Mouse (Mus musculus) megakaryocyte progenitor cell, adult 5-6 weeks (primary cell): ENCODE measurements around the gene Ttc21a. TPM values are rescaled to one million over a fixed set of nuclear protein-coding genes. Genes with fewer than 3 reads are reported as not detected.
"Not testable (repeated sequence)": the region's sequence is repeated elsewhere in the genome, so short reads cannot be mapped to it uniquely, and the experiment has no call there.

ENCODE experiments used
- ATAC-seq: replicated peaks from 2 replicates; pipeline ENCODE4 v1.8.0; 2016; ENCODE audit warnings: mild to moderate bottlenecking, moderate TSS enrichment, inconsistent platforms; ENCODE audit not compliant: poor library complexity
- total RNA-seq, 2 experiments: library from RNA; stranded (forward) in 1 of 2; stranded (reverse) in 1 of 2; fragments of 157-497, 149-512 nt in 1 of 2; fragments of 200-1000 nt in 1 of 2; gene quantifications; 2 replicates each; pipeline versions ENCODE4 v1.2.3 to v1.2.4; 2015 to 2017

Gene Ttc21a
- total RNA-seq, 2 experiments from 2014 or later: 2.3 to 5.7 TPM

DNA sequence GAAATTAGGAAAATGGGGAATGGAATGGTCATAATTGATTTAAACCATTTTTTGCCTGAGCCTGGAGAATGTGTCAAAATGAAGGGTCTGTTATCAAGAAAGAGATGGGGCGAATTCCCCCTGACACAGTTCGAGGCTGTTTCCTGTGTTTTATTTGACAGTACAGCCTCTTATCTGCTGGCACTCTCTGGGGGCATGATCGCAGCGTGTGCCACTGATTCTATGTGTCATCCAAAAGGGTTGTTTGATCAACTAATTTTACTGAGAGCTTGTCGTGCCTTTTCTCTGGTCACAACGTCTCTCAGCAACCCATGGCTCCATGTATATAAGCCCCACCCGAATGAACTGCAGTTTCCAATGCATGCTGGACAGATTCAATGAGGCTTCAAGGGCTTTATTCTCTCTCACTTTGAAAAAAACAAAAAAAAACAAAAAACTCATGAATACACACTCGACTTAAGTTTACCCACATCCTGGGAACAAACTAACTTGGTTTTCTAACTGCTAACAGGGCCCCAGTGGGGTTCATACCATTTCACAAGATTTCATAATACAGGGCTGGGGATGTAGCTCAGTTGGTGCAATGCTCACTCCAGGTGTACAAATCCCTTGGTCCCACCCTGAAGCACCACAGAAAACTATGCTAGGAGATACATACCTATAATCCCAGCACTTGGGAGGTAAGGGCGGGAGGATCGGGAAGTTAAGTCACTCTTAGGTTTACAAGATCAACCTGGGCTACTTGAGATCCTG lies 55.9 kb downstream of the Ttc21a start:
- peak; percentile 70 for ATAC-seq

DNA sequence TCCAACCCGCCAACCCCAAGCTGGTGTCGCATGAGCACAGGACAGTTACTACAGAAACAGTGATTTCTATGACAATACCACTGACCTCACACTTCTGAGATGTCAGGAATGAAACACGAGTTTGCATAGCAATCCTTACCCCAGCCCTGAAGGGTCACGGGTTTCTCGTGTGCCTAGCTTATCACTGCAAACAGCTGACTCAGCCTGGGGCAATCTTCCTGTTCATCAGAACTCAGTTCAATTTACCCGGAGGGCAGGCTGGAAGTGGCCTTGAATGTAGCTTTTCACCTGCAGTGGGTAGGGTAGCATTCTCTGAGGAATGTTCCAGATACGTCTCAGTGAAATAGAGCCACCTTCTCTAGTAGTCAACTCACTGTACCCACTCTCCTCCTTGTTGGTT lies 56.8 kb downstream of the Ttc21a start:
- ATAC-seq: peak; percentile 43

DNA sequence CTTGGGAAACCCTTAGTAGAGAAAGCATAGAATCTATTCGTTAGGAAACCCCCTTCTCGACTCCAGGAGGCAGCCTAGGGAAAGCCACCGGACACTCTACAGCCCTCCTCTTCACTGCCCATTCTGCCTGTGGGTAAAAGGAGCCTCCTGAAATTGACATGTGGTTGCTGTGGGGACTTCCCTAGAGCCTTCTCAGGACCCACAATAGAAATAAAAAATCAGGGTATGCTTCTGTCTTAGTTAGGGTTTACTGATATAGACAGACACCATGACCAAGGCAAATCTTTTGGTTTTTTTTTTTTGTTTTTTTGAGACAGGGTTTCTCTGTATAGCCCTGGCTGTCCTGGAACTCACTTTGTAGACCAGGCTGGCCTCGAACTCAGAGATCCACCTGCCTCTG lies 58.7 kb downstream of the Ttc21a start:
- ATAC-seq: no peak

DNA sequence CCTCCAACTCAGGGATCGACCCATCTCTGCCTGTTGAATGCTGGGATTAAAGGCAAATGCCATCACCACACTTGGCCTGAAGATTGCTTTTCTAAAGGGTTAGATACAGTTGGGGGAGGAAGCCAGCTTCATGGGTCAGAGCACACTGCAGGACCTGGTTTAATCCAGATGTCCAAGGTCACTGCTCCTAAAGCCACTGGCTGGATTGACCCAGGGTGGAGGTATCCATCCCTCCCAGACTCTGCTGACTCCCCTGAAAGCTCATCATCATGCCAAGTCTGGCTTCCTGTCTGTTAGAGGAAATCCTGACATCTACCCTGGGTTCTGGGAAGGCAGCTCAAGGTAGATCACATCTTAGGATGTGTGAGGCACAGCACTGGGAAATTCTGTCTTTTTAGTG lies 61.4 kb downstream of the Ttc21a start:
- ATAC-seq: no peak

DNA sequence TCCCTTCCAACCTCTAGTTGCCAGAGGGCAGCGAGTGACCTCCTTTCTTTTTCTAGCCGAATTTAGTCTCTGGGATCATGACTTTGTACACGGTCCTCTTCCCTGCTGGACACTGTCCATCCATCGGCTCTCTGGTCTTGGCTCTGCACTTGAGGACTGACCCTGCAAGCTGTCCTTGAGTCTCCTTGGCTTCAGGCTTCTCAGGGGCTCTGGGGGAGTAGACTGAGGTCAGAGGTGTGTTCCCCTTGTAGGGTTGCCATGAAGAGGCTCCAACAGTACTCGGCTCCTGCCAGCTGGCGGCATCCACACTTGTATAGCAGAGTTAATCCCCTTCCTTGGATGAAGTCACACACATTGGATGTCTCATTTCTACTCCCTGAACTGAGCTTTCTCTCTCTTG lies 62.2 kb downstream of the Ttc21a start:
- ATAC-seq: no peak

DNA sequence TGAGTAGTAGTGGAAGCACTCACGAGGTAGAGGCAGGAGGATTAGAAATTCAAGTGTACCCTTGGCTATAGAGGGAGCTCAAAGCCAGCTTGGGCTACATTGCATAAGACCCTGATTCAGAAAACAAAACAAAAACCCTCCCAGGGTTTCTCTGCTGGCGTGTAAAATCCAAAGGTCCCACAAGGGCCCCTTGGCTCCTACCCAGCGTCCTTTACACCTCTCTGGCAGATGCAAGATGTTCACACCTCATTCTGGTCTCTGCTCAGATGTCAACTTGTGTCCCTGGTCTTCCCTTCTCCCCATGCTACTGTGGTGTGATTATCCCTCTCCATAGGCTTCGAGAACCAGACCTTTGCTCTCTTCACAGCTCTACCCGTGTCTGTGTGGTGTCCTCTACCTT lies 63.4 kb downstream of the Ttc21a start:
- no peak for ATAC-seq

DNA sequence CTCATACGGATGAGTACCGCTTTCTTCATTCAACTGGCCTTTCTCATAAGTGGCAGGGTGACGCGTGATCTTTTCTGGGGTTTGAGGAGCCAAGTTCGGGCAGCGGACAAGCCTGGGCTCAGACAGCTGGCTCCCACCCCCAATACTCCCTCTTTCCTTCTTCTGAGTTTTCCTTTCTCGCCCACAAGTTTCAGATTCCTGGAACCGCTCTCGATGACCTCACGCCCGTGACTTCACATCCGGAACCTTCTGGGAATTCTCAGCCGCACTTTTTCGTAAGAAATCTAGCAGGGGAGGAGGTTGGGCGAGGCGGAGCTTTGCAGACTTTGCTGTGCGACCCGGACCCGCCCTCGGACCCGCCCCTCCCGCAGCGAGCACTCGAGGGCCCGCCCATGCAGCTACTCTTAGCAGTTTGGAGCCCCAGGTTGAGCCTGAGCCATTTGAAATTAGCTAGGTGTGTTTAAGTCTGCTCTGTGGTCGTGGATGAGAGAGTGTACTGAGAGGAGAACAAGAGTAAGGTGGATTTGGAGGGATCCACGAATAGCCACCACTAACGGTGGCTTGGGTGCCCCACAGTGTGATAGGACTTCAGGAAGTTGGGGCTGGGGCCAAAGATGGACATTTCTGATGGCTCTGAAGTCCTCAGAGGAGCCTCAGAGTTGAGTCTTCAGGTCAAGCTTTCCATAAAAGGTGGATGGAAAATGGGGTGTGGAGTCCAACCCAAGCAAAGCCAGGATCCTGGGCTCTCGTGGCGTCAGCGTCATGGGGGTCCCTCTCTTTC lies 64.7 kb downstream of the Ttc21a start:
- peak; percentile 95 for ATAC-seq

DNA sequence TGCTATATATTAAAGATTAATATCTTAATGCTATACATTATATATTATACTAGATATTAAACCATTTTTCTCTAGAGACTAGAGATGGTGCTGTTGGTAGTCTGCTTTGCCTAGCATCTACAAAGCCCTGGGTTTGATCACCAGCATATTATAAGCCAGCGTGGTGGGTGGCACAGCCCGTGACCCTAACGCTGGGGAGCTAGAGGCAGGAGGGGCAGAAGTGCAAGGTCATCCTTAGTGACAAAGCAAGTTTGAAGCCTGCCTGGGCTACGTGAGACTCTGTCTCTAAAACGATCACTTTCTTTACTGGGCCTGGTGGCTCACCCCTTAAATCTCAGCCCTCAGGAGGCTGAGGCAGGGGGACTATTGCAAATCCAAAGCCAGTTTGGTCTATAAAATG lies 65.5 kb downstream of the Ttc21a start:
- ATAC-seq: no peak

DNA sequence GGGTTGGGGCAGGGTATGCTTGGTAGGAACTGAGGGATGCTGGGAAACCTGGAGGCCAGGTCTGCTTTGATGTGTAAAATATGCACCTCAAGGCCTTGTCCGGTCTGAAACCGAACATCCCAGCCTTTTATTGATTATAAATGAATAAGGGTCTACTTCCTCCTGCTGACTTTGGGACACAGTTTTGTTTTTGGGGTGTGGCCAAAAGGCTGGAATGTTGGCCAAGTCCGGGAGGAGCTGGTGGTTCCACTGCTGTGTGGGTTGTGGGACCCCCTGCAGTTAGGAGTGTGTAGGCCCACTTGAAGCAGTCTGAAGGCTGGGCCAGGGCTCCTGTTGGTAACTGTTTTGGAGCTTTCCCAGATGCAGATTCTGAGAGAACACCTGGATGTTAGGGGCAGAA lies 68.5 kb downstream of the Ttc21a start:
- ATAC-seq: no peak

DNA sequence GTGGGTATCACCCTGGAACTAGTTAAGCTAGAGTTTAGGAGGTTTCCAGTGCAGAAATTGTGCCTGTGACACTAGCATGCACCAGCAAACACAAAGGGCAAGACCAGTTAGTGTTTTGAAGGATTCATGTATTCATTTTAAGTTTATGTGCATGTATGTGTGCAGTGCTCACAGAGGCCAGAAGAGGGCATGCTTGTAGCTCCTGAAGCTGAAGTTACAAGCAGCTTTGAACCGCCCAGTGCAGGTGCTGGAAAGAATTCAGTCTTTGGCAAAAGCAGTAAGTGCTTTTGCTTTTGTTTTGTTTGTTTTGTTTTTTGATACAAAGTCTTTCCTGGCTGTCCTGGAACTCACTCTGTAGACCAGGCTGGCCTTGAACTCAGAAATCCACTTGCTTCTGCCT lies 70.4 kb downstream of the Ttc21a start:
- ATAC-seq: no peak

DNA sequence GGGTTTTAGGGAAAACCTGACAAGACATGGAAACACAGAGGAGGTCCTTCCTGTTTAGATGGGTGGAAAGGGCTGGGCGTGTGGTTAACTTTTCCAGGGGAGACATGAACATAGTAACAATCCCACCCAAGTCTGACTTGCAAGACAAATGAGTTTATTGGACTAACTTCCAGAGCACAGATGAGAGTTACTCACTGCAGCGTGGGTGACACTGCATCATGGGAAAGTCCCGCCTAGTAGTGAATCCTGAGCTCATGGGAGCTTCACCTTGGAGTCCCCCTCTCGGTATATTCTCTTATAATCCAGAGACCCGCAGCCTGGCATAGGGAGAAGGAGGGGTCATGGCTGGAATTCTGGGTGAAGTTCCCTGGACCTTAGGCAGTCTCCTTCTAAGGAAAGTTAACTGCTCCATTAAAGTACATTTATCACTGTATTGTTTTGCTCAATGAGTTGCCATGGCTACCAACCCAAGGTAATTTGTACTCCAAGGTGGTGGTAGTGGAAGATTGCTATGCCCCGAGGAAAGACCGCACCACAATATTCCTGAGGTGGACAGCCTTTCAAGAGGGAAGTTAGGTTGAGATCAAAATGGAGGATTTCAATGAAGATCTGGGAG lies 71.9 kb downstream of the Ttc21a start:
- ATAC-seq: no peak

DNA sequence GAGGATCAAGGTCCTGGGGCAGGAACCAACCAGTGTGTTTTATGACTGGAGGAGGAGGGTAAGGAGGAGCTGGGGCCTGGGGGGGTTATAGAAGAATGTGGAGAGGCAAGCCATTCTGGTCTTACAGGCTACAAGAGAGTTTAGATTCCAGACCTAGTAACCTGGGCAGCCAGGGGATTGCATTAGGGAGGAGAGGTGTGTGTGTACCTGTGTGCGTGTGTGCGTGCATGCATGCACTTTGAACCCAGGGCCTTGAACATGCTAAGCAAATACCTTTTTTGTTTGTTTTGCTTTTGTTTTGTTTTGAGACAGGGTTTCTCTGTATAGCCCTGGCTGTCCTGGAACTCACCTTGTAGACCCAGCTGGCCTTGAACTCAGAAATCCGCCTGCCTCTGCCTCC lies 72.5 kb downstream of the Ttc21a start:
- ATAC-seq: no peak

DNA sequence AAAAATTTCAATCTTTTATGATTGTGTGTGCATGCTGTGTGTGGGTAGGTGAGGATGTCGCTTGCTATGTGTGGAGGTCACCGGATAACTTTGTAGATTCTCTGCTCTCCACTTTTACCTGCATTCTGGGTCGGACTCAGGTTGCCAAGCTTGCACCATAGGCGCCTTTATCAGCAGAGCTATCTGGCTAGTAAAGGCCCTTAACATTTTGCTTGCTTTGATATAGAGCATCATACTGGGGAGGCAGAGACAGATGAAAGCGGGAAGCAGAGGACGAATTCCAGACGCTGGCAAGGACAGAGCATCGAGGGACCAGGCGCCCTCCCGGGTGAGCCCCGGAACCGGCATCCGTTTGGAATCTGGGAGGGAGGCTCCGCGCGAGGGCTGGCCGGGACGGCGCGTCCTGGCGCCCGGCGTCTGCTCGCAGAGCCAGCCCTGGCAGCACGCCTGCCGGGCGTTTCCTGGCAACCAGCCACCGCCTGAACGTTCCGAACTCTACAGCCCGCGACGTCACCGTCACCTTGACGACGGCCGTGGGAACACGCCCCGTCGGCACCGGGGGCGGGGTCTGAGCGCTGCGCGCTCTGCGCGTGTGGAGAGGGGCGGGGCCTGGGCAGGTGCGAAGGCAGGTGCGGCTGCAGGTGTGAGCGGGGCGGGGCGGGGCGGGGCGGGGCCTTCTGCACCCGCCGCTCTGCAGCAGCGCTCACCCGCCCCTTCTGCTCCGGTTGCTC lies 73.5 kb downstream of the Ttc21a start:
- ATAC-seq: peak; percentile 93

DNA sequence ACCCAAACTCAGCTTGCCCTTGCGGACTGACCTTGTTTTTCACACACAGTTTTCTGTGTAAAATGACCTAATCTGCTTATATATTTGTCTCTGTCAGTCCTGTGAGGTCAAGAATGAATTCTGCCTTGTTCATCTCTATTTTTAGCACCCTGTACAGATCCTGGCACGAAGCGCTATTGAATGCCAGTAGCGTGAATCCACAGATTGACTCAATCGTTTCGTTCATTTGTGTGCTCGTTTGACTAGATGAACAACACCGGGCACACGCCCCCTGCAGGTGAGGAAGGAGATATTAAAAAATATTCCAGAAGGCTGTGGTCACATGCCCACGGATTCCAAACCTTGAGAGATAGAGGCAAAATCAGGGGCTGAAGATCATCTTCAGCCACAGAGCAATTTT lies 74.1 kb downstream of the Ttc21a start:
- ATAC-seq: peak; percentile 54

DNA sequence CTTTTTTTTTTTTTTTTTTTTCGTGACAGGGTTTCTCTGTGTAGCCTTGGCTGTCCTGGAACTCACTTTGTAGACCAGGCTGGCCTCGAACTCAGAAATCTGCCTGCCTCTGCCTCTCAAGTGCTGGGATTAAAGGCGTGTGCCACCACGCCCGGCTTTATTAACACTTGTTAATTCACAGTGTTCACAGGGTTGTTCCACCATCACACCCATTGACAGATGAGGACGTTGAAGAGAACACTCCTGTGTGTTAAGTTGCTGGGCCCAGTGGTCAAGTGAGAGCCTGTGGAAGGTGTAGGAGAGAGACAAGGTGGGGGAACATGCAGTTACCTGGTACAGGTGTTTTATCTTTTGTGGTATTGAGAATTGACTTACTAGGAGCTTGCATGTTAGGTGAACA lies 74.8 kb downstream of the Ttc21a start:
- ATAC-seq: not testable (repeated sequence)

DNA sequence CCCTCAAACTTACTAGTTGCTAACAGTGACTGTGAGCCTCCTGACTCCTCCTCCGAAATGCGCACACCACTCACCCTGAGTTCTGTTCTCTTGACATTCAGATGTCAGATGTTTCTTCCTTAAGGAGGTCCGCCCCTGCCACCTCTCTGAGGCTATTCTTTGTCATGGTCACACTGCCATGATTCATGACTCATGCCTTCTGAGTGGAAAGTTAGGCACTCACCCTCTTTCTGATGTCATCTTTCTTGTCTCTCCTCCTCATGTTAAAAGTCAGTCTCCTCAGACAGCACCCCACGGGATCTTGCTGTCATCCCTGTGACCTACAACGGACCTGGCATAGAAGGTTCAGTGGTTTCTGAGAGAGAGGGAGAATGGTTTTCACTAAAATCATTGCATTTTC lies 75.4 kb downstream of the Ttc21a start:
- ATAC-seq: no peak

DNA sequence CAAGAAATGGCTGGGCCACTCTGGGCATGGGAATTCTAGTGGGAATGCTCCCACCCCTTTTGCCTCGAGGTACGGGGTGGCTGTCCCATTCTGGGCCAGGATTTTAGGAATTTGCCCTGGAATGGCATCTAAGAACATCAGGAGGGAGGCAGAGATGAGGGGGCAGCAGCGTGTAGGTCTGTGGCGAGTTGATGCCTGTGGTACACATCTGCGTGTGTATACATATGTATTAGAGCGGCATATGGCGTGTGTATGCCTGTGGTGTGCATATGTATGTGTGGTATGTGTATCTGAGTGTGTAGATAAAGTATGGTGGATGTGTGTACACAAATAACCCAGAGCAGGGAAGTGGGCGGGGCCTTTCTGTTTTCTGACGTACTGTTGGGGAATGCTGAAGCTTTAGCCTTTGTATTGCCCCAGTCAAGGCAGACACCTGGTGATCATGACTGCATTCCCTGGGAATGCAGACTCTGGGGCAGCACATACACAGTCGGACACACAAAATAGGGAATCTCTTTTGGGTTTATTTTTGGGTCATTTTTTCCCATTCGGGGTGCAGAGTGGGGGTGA lies 75.9 kb downstream of the Ttc21a start:
- no peak for ATAC-seq

DNA sequence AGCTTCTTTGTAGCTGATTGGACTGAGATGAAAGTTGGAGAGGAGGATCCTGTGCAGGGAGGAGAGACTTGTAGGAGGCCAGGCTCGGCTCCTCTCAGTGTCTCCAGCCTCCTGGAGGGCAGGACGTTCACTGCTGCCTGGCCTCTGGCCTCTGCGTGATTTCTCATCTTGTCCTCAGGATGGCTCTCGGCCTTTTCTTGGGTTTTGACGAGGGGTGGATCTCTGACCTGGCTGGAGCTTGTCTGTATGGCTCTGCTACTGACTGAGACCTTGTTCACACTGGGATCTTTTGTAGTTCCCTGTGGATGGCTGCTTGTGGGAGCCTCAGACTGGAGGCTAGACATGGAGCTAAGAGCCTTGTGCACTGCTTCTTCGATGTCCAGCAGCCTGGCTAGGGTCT lies 77.4 kb downstream of the Ttc21a start:
- no peak for ATAC-seq

DNA sequence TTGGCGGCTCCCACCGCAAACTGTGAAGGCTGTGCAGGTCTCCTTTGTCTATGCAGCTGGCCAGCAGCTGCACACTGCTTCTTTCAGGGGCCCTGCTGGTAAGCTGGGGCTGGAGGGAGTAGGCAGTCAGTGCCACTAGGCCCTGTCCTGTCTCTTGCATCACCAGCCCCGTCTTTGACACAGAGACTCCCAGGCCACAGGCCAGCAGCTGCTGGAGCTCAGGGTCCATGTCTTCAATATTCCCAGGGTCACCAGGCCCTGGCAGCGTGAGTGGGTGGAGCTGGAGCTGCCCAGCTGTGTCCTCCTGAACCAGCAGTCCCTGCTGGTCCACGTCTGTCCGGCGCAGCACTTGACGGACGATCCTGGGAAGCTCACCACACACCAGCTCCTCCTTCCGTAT lies 79.5 kb downstream of the Ttc21a start:
- no peak for ATAC-seq
